Mouse (Mus musculus): ENCODE measurements around the gene Dram1. TPM values are rescaled to one million over a fixed set of nuclear protein-coding genes. Genes with fewer than 3 reads are reported as not detected.
A peak's percentile ranks its signal among the peaks of the same experiment; 100 is the strongest.

Dram1 gene
- polyA plus RNA-seq, 1 experiment from 2014 or later: 1.2 TPM

DNA sequence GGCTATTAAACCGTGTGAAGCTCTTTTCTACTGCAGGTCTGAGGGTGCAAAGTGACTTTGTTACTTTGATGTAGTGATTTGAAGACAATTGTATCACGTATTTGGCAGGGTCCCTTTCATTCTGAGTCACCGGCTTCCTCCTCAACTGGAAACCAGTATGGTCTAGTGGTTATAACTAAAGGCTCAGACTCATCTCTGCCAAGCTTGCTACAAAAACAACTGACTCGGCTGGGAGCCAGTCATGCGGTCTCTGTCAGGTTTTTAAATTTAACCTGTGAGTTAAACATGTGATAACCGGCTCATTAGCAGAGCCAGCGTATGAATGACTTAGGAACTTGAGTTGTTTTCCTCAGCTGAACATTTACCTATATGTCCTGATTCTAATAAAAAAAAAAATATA lies 26.9 kb upstream of the Dram1 start:
- H3K36me3 ChIP-seq: 0 out of 2 replicates have a peak, but pooled peaks cover 2% of the 10 kb centered on the region
- H3K4me1 ChIP-seq (replicated peaks): peaks cover 7% of the 10 kb centered on the region; the same call in 1 of the 2 replicates
- no peaks in the 10 kb centered on the region for H3K9me3 ChIP-seq (replicated peaks)
- H3K27ac ChIP-seq (ENCODE audit: poor library complexity, severe bottlenecking): no peak overlapping the region
- no peak overlapping the region for H3K4me3 ChIP-seq
- no peak overlapping the region for H3K9ac ChIP-seq
- H3K27me3 ChIP-seq (replicated peaks): no peaks in the 10 kb centered on the region
- no peak overlapping the region for H3K4me2 ChIP-seq
- WGBS: 77% methylated on average over 7 of the region's 7 CpGs
- ATAC-seq (ENCODE audit: insufficient number of reproducible peaks, low FRiP score): no peak

GRCm38 (mm10) chr10:88404220-88404619 lies 25.3 kb upstream of the Dram1 start:
- Histone ChIP-seq H3K27me3 (replicated peaks) (no peaks in the 10 kb centered on the region), H3K4me2 (no peak overlapping the region), H3K4me1 (replicated peaks) (peaks cover 4% of the 10 kb centered on the region; the same call in 1 of the 2 replicates), H3K9me3 (replicated peaks) (no peaks in the 10 kb centered on the region), H3K27ac (ENCODE audit: poor library complexity, severe bottlenecking) (no peak overlapping the region), H3K4me3 (no peak overlapping the region), H3K9ac (no peak overlapping the region), H3K36me3 (0 out of 2 replicates have a peak, but pooled peaks cover 2% of the 10 kb centered on the region)
- no peak for ATAC-seq (ENCODE audit: insufficient number of reproducible peaks, low FRiP score)
- 77% methylated on average over 6 of the region's 6 CpGs for WGBS

- WGBS: 88% methylated on average over 4 of the region's 4 CpGs
- Histone ChIP-seq H3K27me3 (replicated peaks) (no peaks in the 10 kb centered on the region), H3K27ac (ENCODE audit: poor library complexity, severe bottlenecking) (no peak overlapping the region), H3K4me2 (no peak overlapping the region), H3K9ac (no peak overlapping the region), H3K9me3 (replicated peaks) (no peaks in the 10 kb centered on the region), H3K4me3 (no peak overlapping the region), H3K36me3 (0 out of 2 replicates have a peak, but pooled peaks cover 2% of the 10 kb centered on the region), H3K4me1 (replicated peaks) (peaks cover 4% of the 10 kb centered on the region; the same call in 1 of the 2 replicates)
- no peak for ATAC-seq (ENCODE audit: insufficient number of reproducible peaks, low FRiP score)
These were observed 24.1 kb upstream of the Dram1 start for GRCm38 (mm10) chr10:88403021-88403420.

DNA sequence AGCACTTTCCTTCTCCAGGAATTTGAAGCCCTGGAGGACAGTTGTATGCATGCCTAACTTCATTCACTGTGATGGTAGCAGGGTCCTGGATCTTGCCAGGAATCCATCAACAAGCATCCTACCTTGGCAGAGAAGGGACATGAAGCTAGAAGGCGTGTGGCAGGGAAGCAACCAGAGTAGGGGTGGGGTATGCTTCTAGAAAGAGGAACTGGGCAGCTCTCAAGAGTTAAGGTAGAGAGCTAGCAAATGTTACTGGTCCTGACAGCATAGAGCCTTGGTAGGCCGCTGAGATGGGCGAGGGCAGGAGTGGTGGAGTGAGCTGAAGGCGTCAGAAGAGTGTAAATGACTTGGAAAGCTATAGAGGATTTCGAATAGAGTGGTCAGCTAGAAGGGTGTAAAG lies 20.4 kb upstream of the Dram1 start:
- no peaks in the 10 kb centered on the region for H3K4me1 ChIP-seq (replicated peaks)
- H3K36me3 ChIP-seq: 0 out of 2 replicates have a peak, but pooled peaks cover 2% of the 10 kb centered on the region
- H3K4me2 ChIP-seq: no peak overlapping the region
- H3K9me3 ChIP-seq (replicated peaks): no peaks in the 10 kb centered on the region
- no peak overlapping the region for H3K4me3 ChIP-seq
- no peak overlapping the region for H3K27ac ChIP-seq (ENCODE audit: poor library complexity, severe bottlenecking)
- H3K27me3 ChIP-seq (replicated peaks): no peaks in the 10 kb centered on the region
- ATAC-seq (ENCODE audit: insufficient number of reproducible peaks, low FRiP score): no peak
- no peak overlapping the region for H3K9ac ChIP-seq
- 83% methylated on average over 5 of the region's 5 CpGs for WGBS

- Histone ChIP-seq H3K36me3 (0 out of 2 replicates have a peak, but pooled peaks cover 2% of the 10 kb centered on the region), H3K27ac (ENCODE audit: poor library complexity, severe bottlenecking) (no peak overlapping the region)
- 80% methylated on average over 6 of the region's 6 CpGs for WGBS
These were observed 19.9 kb upstream of the Dram1 start for GRCm38 (mm10) chr10:88398668-88399243.

DNA sequence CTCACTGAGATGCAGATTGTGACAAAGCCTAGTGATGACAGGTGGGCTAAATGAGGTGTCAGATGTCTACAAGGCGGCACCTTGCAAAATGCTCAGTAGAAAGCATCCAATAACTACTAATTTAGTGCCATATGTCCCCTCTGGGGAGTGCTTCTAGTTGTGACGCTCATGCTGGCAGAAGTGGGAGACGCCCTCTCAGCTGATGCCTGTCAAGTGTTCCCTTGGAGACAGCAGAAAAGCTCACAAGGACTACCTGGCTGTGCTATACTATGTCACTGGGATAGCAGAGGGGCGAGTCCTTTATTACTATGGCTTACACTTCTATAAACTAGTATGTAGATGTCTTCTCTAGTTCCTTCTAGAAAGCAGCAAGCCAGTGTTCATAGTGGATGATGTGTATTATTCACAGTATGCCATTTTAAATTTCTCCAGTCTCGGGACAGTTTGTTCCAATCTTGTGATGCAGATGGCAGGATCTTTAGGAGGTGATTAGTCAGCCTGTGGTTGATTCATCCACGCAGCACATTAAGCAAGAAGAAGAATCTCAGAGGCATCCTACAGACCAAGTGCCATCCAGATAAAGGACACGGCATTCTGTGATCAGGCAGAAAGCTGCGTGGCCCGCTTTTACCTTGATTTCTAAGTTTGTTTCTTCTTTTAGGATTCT lies 13.4 kb upstream of the Dram1 start:
- Histone ChIP-seq H3K9me3 (replicated peaks) (no peaks in the 10 kb centered on the region), H3K27me3 (replicated peaks) (no peaks in the 10 kb centered on the region), H3K9ac (no peak overlapping the region), H3K4me3 (no peak overlapping the region), H3K27ac (ENCODE audit: poor library complexity, severe bottlenecking) (no peak overlapping the region), H3K4me1 (replicated peaks) (peaks cover 21% of the 10 kb centered on the region), H3K4me2 (no peak overlapping the region), H3K36me3 (peaks cover 5% of the 10 kb centered on the region; the same call in 1 of the 2 replicates)
- no peak for ATAC-seq (ENCODE audit: insufficient number of reproducible peaks, low FRiP score)
- WGBS: 83% methylated on average over 9 of the region's 9 CpGs

More at GRCm38 (mm10) chr10:88398668-88399243, 19.9 kb upstream of the Dram1 start:
- Histone ChIP-seq H3K9me3 (replicated peaks) (no peaks in the 10 kb centered on the region), H3K9ac (no peak overlapping the region), H3K4me2 (no peak overlapping the region), H3K4me1 (replicated peaks) (no peaks in the 10 kb centered on the region), H3K4me3 (no peak overlapping the region), H3K27me3 (replicated peaks) (no peaks in the 10 kb centered on the region)
- no peak for ATAC-seq (ENCODE audit: insufficient number of reproducible peaks, low FRiP score)

DNA sequence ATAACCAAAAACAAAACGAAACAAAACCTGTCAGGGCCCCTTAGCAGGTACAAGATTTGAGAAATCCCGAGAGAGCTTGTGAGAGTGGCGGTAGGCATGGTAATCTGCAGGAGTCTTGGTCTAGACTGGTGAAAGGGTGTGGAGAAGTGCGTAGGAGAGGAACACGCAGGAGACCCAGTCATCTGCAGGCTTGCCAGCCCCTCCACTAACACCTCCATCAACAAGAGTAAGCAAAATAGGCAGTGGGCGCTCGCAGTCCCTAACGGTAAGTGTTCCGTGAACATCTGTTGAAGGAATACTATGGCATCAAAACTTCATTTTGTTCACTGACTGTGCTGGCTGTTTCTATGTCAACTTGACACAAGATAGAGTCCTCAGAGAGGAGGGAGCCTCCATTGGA lies 12.6 kb upstream of the Dram1 start:
- Histone ChIP-seq H3K27ac (ENCODE audit: poor library complexity, severe bottlenecking) (no peak overlapping the region), H3K9me3 (replicated peaks) (no peaks in the 10 kb centered on the region), H3K4me2 (no peak overlapping the region), H3K4me3 (no peak overlapping the region), H3K9ac (no peak overlapping the region), H3K27me3 (replicated peaks) (no peaks in the 10 kb centered on the region), H3K4me1 (replicated peaks) (peaks cover 21% of the 10 kb centered on the region), H3K36me3 (peaks cover 5% of the 10 kb centered on the region; the same call in 1 of the 2 replicates)
- 92% methylated on average over 9 of the region's 9 CpGs for WGBS
- no peak for ATAC-seq (ENCODE audit: insufficient number of reproducible peaks, low FRiP score)

DNA sequence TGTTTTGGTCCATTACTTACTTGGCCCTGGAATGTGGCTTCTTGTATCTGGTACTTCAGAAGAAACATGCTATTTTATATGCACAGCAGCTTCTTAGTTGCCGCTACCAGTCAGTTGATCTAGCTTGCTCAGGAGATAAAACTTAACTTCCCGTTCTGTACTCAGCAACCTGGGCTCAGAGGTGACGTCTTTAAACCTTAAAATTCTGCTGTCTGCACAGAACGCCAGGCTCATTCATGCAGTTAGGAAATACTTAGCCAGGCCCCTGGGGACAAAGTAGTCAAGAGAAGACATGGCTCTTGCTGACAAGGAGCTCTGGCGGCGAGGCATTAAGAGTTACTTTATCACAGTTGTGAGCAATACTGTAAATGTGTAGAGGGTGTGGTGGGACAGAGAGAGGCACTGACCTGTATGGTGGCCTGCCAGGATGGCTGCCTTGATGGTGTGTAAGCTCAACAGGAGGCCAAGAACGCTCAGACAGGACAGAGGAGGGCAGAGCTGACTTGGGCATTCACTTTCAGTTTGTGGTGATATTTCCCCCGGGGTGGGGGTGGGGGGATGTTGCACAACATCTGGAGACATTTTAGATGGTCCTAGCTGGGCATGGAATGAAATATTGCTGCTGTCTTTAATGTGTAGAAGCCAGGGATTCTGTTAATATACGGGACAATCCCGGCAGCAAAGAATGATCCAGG lies 11.4 kb upstream of the Dram1 start:
- no peaks in the 10 kb centered on the region for H3K9me3 ChIP-seq (replicated peaks)
- no peak overlapping the region for H3K27ac ChIP-seq (ENCODE audit: poor library complexity, severe bottlenecking)
- peaks cover 31% of the 10 kb centered on the region for H3K4me1 ChIP-seq (replicated peaks)
- no peak for ATAC-seq (ENCODE audit: insufficient number of reproducible peaks, low FRiP score)
- H3K27me3 ChIP-seq (replicated peaks): no peaks in the 10 kb centered on the region
- H3K36me3 ChIP-seq: peaks cover 5% of the 10 kb centered on the region; the same call in 1 of the 2 replicates
- 40% methylated on average over 10 of the region's 10 CpGs for WGBS
- H3K4me2 ChIP-seq: peak overlapping the region; percentile 39
- no peak overlapping the region for H3K9ac ChIP-seq
- no peak overlapping the region for H3K4me3 ChIP-seq

DNA sequence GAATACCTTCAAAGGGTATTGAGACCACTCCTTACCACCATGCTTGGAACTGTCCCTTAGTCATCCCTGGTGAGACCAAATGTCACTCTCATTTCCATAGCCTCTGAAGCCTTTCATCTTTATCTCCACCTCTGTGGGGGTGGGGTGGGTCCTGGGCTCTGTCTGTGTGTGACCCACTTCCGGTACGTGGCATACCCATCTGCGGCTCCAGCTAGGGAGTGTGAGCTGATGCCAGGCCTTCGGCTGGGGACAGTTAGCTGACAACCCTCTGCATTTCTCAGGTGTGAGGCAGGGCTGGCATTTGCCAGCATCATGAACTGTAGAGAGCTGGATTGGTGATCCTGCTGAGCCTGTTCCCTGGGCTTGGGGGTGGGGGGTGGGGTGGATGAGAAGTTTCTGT lies 10.7 kb upstream of the Dram1 start:
- ATAC-seq (ENCODE audit: insufficient number of reproducible peaks, low FRiP score): peak; percentile 66
- Histone ChIP-seq H3K36me3 (peaks cover 5% of the 10 kb centered on the region; the same call in 1 of the 2 replicates), H3K27ac (ENCODE audit: poor library complexity, severe bottlenecking) (no peak overlapping the region)

DNA sequence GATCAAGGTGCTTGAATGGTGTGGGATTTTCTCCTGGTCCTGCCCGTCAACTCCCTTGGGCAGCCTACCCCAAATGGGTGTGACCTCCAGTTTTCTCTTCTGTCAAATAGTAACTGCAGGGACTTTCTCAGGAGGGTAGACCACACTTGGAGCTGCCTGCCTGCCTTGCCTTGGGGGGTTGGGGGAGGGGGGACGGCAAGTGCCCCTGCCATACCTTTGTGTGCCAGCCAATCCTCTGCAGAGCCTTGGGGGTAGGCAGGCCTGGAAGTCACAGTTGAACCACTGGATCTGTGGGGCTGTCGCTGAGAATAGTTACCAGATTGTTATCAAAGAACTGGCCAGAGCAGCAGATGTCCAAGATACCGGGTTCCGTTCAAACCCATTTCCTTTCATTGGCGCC lies 7.4 kb upstream of the Dram1 start:
- H3K4me2 ChIP-seq: 0 out of 2 replicates have a peak overlapping the region, but pooled peaks have one; percentile 11
- H3K36me3 ChIP-seq: no peaks in the 10 kb centered on the region
- no peaks in the 10 kb centered on the region for H3K27me3 ChIP-seq (replicated peaks)
- H3K27ac ChIP-seq (ENCODE audit: poor library complexity, severe bottlenecking): no peak overlapping the region
- no peak for ATAC-seq (ENCODE audit: insufficient number of reproducible peaks, low FRiP score)
- H3K9ac ChIP-seq: no peak overlapping the region
- no peak overlapping the region for H3K4me3 ChIP-seq
- 67% methylated on average over 6 of the region's 6 CpGs for WGBS
- no peaks in the 10 kb centered on the region for H3K9me3 ChIP-seq (replicated peaks)
- peaks cover 51% of the 10 kb centered on the region for H3K4me1 ChIP-seq (replicated peaks)

More for the DNA sequence above, 10.7 kb upstream of the Dram1 start:
- Histone ChIP-seq H3K27me3 (replicated peaks) (no peaks in the 10 kb centered on the region), H3K4me1 (replicated peaks) (peaks cover 31% of the 10 kb centered on the region), H3K4me3 (no peak overlapping the region), H3K4me2 (0 out of 2 replicates have a peak overlapping the region, but pooled peaks have one; percentile 1), H3K9me3 (replicated peaks) (no peaks in the 10 kb centered on the region), H3K9ac (no peak overlapping the region)
- 7% methylated on average over 4 of the region's 4 CpGs for WGBS

DNA sequence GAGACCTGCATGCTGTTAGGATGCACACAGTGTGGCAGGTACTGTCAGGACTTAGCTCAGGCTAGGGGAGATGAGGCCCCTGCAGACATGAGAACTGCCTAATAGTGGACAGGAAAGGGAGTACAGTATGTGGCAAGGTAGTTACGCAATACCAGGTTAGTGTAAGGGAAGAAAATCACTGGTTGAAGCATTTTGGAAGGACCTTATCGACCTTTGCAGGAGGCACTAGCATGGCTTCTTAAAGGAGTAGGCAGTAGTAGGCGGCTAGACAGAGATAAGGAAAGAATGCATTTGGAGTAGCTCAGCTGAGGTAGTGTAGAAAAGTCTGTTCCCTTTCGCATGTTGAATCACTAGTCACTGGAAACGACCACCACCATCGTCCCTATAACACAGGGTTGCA lies 6.9 kb upstream of the Dram1 start:
- 0 out of 2 replicates have a peak overlapping the region, but pooled peaks have one; percentile 11 for H3K4me2 ChIP-seq
- 15% methylated on average over 6 of the region's 6 CpGs for WGBS
- no peaks in the 10 kb centered on the region for H3K9me3 ChIP-seq (replicated peaks)
- no peaks in the 10 kb centered on the region for H3K36me3 ChIP-seq
- no peak overlapping the region for H3K27ac ChIP-seq (ENCODE audit: poor library complexity, severe bottlenecking)
- no peak overlapping the region for H3K9ac ChIP-seq
- no peak for ATAC-seq (ENCODE audit: insufficient number of reproducible peaks, low FRiP score)
- no peak overlapping the region for H3K4me3 ChIP-seq
- H3K4me1 ChIP-seq (replicated peaks): peaks cover 54% of the 10 kb centered on the region
- no peaks in the 10 kb centered on the region for H3K27me3 ChIP-seq (replicated peaks)

All from heart, embryonic 12.5 days (tissue).